Mouse (Mus musculus): ENCODE results near the gene Gm10226. TPM values are rescaled to one million over a fixed set of nuclear protein-coding genes. Genes with fewer than 3 reads are reported as not detected.

Gm10226 gene
- total RNA-seq, 2 experiments from 2014 or later, result 5.8 TPM; not detected in 1

Other genes starting within 250 kb of the Gm10226 start
- gene Zfp51, start 241.5 kb upstream of the Gm10226 start, total RNA-seq (2021), result 1 to 10 TPM; 4.0 to 4.2 TPM
- 1 to 10 TPM; 3.3 to 3.8 TPM for gene Zfp53, start 202.9 kb upstream of the Gm10226 start, total RNA-seq (2021)
- gene Zfp52, start 156.3 kb upstream of the Gm10226 start, total RNA-seq (2021), result 1 to 10 TPM; 6.0 to 6.2 TPM
- gene Zfp948, start 124.9 kb upstream of the Gm10226 start, total RNA-seq (2021), result 10 to 100 TPM; 12.3 to 14.1 TPM
- 10 to 100 TPM in 1 of 2 experiments, 1 to 10 TPM in 1; 8.8 to 11.2 TPM for gene Zfp983, start 41.2 kb upstream of the Gm10226 start, total RNA-seq (2021)
- gene Zfp760, start 15.9 kb downstream of the Gm10226 start, total RNA-seq (2021), result 1 to 10 TPM; 7.8 TPM
- gene Zfp229, start 38.9 kb downstream of the Gm10226 start, total RNA-seq (2021), result 1 to 10 TPM; 2.7 to 4.7 TPM
- under 1 TPM; 0.55 to 0.97 TPM for gene Zfp820, start 153.9 kb downstream of the Gm10226 start, total RNA-seq (2021)
- gene Zfp995, start 218.1 kb downstream of the Gm10226 start, total RNA-seq (2021), result 1 to 10 TPM; 3.4 to 4.1 TPM